ENCODE assay signal across 9 mouse cellular contexts in genomic region chrX:7696520-7696919, GRCm38 (mm10). TPM values are rescaled to one million over a fixed set of nuclear protein-coding genes. Genes with fewer than 3 reads are reported as not detected.
A peak's percentile ranks its signal among the peaks of the same experiment; 100 is the strongest.
DNase-seq lines count a peak whose midpoint lies in the region; ATAC-seq and TF ChIP-seq lines count a peak whose summit lies in the region.
"Had no signal": no experiment of that assay in that cellular context is flagged by ENCODE, and none has a peak within 500 bp of the region (broad histone marks: within the 10 kb centered on the region; RNA-seq: fewer than 3 reads in every experiment).

No protein-coding gene starts in this region.

- H3K9ac ChIP-seq in heart, embryonic 16.5 days (ENCODE audit: low read length), result no peak overlapping the region
- no peak overlapping the region for H3K9ac ChIP-seq in embryonic facial prominence, embryonic 14.5 days (ENCODE audit: low read depth, low read length)
- no peak overlapping the region for H3K9ac ChIP-seq in intestine, embryonic 14.5 days (ENCODE audit: low read length)
- no peak overlapping the region for H3K9ac ChIP-seq in midbrain, embryonic 15.5 days

- ATAC-seq in heart, embryonic 16.5 days (replicated peaks; ENCODE audit: extremely low read depth, insufficient read depth, low FRiP score), result no peak
- peak; percentile 8; the same call in 1 of the 2 replicates for ATAC-seq in embryonic facial prominence, embryonic 14.5 days (ENCODE audit: low read depth)
- 0 out of 2 replicates have a peak, but pooled peaks have one; percentile 47 for ATAC-seq in intestine, embryonic 14.5 days (replicated peaks; ENCODE audit: low FRiP score, low TSS enrichment, low read depth)
- peak; percentile 79; the same call in 1 of the 2 replicates for ATAC-seq in midbrain, embryonic 15.5 days (replicated peaks)

- no peak for TF ChIP-seq CTCF in thymus, adult 2 months (IDR thresholded peaks at IDR 0.05; ENCODE audit: borderline replicate concordance, control insufficient read depth, extremely low read depth, insufficient read depth, low read length, poor library complexity)

- TF ChIP-seq POLR2A in thymus, adult 2 months (IDR thresholded peaks at IDR 0.05; ENCODE audit: control insufficient read depth, extremely low read depth, insufficient read depth, low read length, poor library complexity), result no peak

- intact Hi-C loops in left cerebral cortex, postnatal 4 days (cut with DNase I), result no loop called here

- no peaks in the 10 kb centered on the region for H3K4me1 ChIP-seq in heart, embryonic 16.5 days (ENCODE audit: control insufficient read depth, insufficient read depth, low read length)
- H3K4me1 ChIP-seq in embryonic facial prominence, embryonic 14.5 days (ENCODE audit: control insufficient read depth, insufficient read depth, low read length), result no peaks in the 10 kb centered on the region
- no peaks in the 10 kb centered on the region for H3K4me1 ChIP-seq in intestine, embryonic 14.5 days (replicated peaks; ENCODE audit: control insufficient read depth, insufficient read depth, low read length)
- peaks cover 3% of the 10 kb centered on the region; the same call in 1 of the 2 replicates for H3K4me1 ChIP-seq in midbrain, embryonic 15.5 days
- H3K4me1 ChIP-seq in thymus, adult 2 months (replicated peaks; ENCODE audit: control insufficient read depth, insufficient read depth, low read length), result peaks cover 10% of the 10 kb centered on the region

- H3K27ac ChIP-seq in heart, embryonic 16.5 days (ENCODE audit: low read length), result no peak overlapping the region
- H3K27ac ChIP-seq in embryonic facial prominence, embryonic 14.5 days (replicated peaks; ENCODE audit: low read depth, low read length), result no peak overlapping the region
- no peak overlapping the region for H3K27ac ChIP-seq in intestine, embryonic 14.5 days (ENCODE audit: low read depth)
- no peak overlapping the region for H3K27ac ChIP-seq in midbrain, embryonic 15.5 days
- no peak overlapping the region for H3K27ac ChIP-seq in thymus, adult 2 months (ENCODE audit: control insufficient read depth, insufficient read depth, low read length)

- DNase-seq in heart, adult 8-10 months (ENCODE audit: low spot score), result no peak
- DNase-seq in embryonic facial prominence, embryonic 14.5 days (ENCODE audit: low spot score), result no peak
- DNase-seq in intestine, embryonic 14.5 days (ENCODE audit: low spot score), result no peak
- DNase-seq in thymus, adult 2 months, result no peak
- no peak for DNase-seq in left cerebral cortex, postnatal 4 days
- DNase-seq in layer of hippocampus, adult 11-12 months (ENCODE audit: low spot score), result no peak

- no peaks in the 10 kb centered on the region for H3K9me3 ChIP-seq in heart, embryonic 16.5 days (replicated peaks; ENCODE audit: control insufficient read depth, low read length)
- no peaks in the 10 kb centered on the region for H3K9me3 ChIP-seq in embryonic facial prominence, embryonic 14.5 days (ENCODE audit: control insufficient read depth, low read length)
- H3K9me3 ChIP-seq in intestine, embryonic 14.5 days (ENCODE audit: control insufficient read depth, low read length), result no peaks in the 10 kb centered on the region
- no peaks in the 10 kb centered on the region for H3K9me3 ChIP-seq in midbrain, embryonic 15.5 days

- H3K36me3 ChIP-seq in heart, embryonic 16.5 days (ENCODE audit: control insufficient read depth, insufficient read depth), result peaks cover 3% of the 10 kb centered on the region; the same call in 1 of the 2 replicates
- H3K36me3 ChIP-seq in embryonic facial prominence, embryonic 14.5 days (ENCODE audit: control insufficient read depth, insufficient read depth, low read length), result no peaks in the 10 kb centered on the region
- H3K36me3 ChIP-seq in intestine, embryonic 14.5 days (ENCODE audit: control insufficient read depth, insufficient read depth, low read length), result peaks cover under 1% of the 10 kb centered on the region; the same call in 1 of the 2 replicates
- no peaks in the 10 kb centered on the region for H3K36me3 ChIP-seq in midbrain, embryonic 15.5 days (replicated peaks)
- no peaks in the 10 kb centered on the region for H3K36me3 ChIP-seq in thymus, adult 2 months (ENCODE audit: control insufficient read depth, insufficient read depth, low read length)

- H3K27me3 ChIP-seq in heart, embryonic 16.5 days (ENCODE audit: control insufficient read depth, insufficient read depth, low read length), result no peaks in the 10 kb centered on the region
- no peaks in the 10 kb centered on the region for H3K27me3 ChIP-seq in embryonic facial prominence, embryonic 14.5 days (replicated peaks; ENCODE audit: control insufficient read depth, insufficient read depth, low read length)
- H3K27me3 ChIP-seq in intestine, embryonic 14.5 days (replicated peaks; ENCODE audit: control insufficient read depth, insufficient read depth, low read length), result no peaks in the 10 kb centered on the region
- H3K27me3 ChIP-seq in midbrain, embryonic 15.5 days (replicated peaks), result no peaks in the 10 kb centered on the region
- H3K27me3 ChIP-seq in thymus, adult 2 months (ENCODE audit: control insufficient read depth, insufficient read depth, low read length), result no peaks in the 10 kb centered on the region

- peak overlapping the region; percentile 68 for H3K4me3 ChIP-seq in heart, embryonic 16.5 days (ENCODE audit: low read length)
- H3K4me3 ChIP-seq in embryonic facial prominence, embryonic 14.5 days (ENCODE audit: low read depth, low read length), result peak overlapping the region; percentile 50; the same call in 1 of the 2 replicates
- peak overlapping the region; percentile 62 for H3K4me3 ChIP-seq in intestine, embryonic 14.5 days (ENCODE audit: low read depth, low read length)
- peak overlapping the region; percentile 15; the same call in 1 of the 2 replicates for H3K4me3 ChIP-seq in midbrain, embryonic 15.5 days
- no peak overlapping the region for H3K4me3 ChIP-seq in thymus, adult 2 months (ENCODE audit: control insufficient read depth, insufficient read depth, low read length)

- H3K4me2 ChIP-seq in heart, embryonic 16.5 days (ENCODE audit: low read depth, low read length), result peak overlapping the region; percentile 49; the same call in 1 of the 2 replicates
- peak overlapping the region; percentile 46 for H3K4me2 ChIP-seq in embryonic facial prominence, embryonic 14.5 days (ENCODE audit: low read depth, low read length)
- peak overlapping the region; percentile 41 for H3K4me2 ChIP-seq in intestine, embryonic 14.5 days (ENCODE audit: low read length)
- H3K4me2 ChIP-seq in midbrain, embryonic 15.5 days, result peak overlapping the region; percentile 44

- 35% methylated on average over 6 of the region's 6 CpGs for WGBS in heart, embryonic 16.5 days
- 47% methylated on average over 6 of the region's 6 CpGs for WGBS in embryonic facial prominence, embryonic 14.5 days
- 27% methylated on average over 6 of the region's 6 CpGs for WGBS in intestine, embryonic 14.5 days
- 49% methylated on average over 6 of the region's 6 CpGs for WGBS in midbrain, embryonic 15.5 days
- 39% methylated on average over 6 of the region's 6 CpGs for WGBS in thymus, adult 2 months

RNA-seq across cellular contexts. Expression of gene Gpkow, which starts 0.4 kb away (rescaled TPM):
- 33.2 and 33.5 TPM in 2 replicates for polyA plus RNA-seq in heart, embryonic 16.5 days (2015; fragmentation: Nextera tagmentation; extraction: Ambion mirVana)
- total RNA-seq in heart, adult 8-10 months (2022), result 10 to 100 TPM; 18.3 to 21.9 (median 21.3) TPM
- 40.0 and 42.1 TPM in 2 replicates for polyA plus RNA-seq in embryonic facial prominence, embryonic 14.5 days (2014; fragmentation: Nextera tagmentation; extraction: Ambion mirVana)
- polyA plus RNA-seq in intestine, embryonic 14.5 days (2014; fragmentation: Nextera tagmentation; extraction: Ambion mirVana), result 33.6 and 38.0 TPM in 2 replicates
- 44.9 and 45.8 TPM in 2 replicates for polyA plus RNA-seq in midbrain, embryonic 15.5 days (2015; fragmentation: Nextera tagmentation; extraction: Ambion mirVana)
- 12.2 and 12.8 TPM in 2 replicates for polyA plus RNA-seq in thymus, adult 2 months (2012; rRNA removed)
- total RNA-seq in left cerebral cortex, postnatal 4 days (2021), result 10 to 100 TPM; 39.0 to 42.0 TPM

RNA-seq across cellular contexts. Expression of gene Magix, which starts 15.5 kb away (rescaled TPM):
- polyA plus RNA-seq in heart, embryonic 16.5 days (2015; fragmentation: Nextera tagmentation; extraction: Ambion mirVana), result 0.60 and 1.1 TPM in 2 replicates
- total RNA-seq in heart, adult 8-10 months (2022), result 10 to 100 TPM; 26.1 to 30.3 (median 28.8) TPM
- polyA plus RNA-seq in embryonic facial prominence, embryonic 14.5 days (2014; fragmentation: Nextera tagmentation; extraction: Ambion mirVana), result 0.50 and 0.59 TPM in 2 replicates
- 0.39 and 0.57 TPM in 2 replicates for polyA plus RNA-seq in intestine, embryonic 14.5 days (2014; fragmentation: Nextera tagmentation; extraction: Ambion mirVana)
- polyA plus RNA-seq in midbrain, embryonic 15.5 days (2015; fragmentation: Nextera tagmentation; extraction: Ambion mirVana), result 0.09 TPM in 1 of 2 replicates, not detected in the other
- 0.82 and 3.0 TPM in 2 replicates for polyA plus RNA-seq in thymus, adult 2 months (2012; rRNA removed)
- total RNA-seq in left cerebral cortex, postnatal 4 days (2021), result under 1 TPM; 0.22 to 0.38 TPM

RNA-seq across cellular contexts. Expression of gene Wdr45, which starts 17.6 kb away (rescaled TPM):
- 31.5 and 35.3 TPM in 2 replicates for polyA plus RNA-seq in heart, embryonic 16.5 days (2015; fragmentation: Nextera tagmentation; extraction: Ambion mirVana)
- 10 to 100 TPM; 34.4 to 60.5 (median 46.7) TPM for total RNA-seq in heart, adult 8-10 months (2022)
- polyA plus RNA-seq in embryonic facial prominence, embryonic 14.5 days (2014; fragmentation: Nextera tagmentation; extraction: Ambion mirVana), result 18.7 and 26.5 TPM in 2 replicates
- polyA plus RNA-seq in intestine, embryonic 14.5 days (2014; fragmentation: Nextera tagmentation; extraction: Ambion mirVana), result 21.5 and 24.9 TPM in 2 replicates
- polyA plus RNA-seq in midbrain, embryonic 15.5 days (2015; fragmentation: Nextera tagmentation; extraction: Ambion mirVana), result 35.0 and 35.2 TPM in 2 replicates
- 86.6 and 105 TPM in 2 replicates for polyA plus RNA-seq in thymus, adult 2 months (2012; rRNA removed)
- total RNA-seq in left cerebral cortex, postnatal 4 days (2021), result 10 to 100 TPM; 32.0 to 34.9 TPM

RNA-seq across cellular contexts. Expression of gene Plp2, which starts 25.3 kb away (rescaled TPM):
- 142 and 150 TPM in 2 replicates for polyA plus RNA-seq in heart, embryonic 16.5 days (2015; fragmentation: Nextera tagmentation; extraction: Ambion mirVana)
- total RNA-seq in heart, adult 8-10 months (2022), result 10 to 100 TPM; 39.8 to 56.9 (median 51.1) TPM
- polyA plus RNA-seq in embryonic facial prominence, embryonic 14.5 days (2014; fragmentation: Nextera tagmentation; extraction: Ambion mirVana), result 199 and 201 TPM in 2 replicates
- polyA plus RNA-seq in intestine, embryonic 14.5 days (2014; fragmentation: Nextera tagmentation; extraction: Ambion mirVana), result 238 TPM in 2 replicates
- 17.5 and 19.7 TPM in 2 replicates for polyA plus RNA-seq in midbrain, embryonic 15.5 days (2015; fragmentation: Nextera tagmentation; extraction: Ambion mirVana)
- polyA plus RNA-seq in thymus, adult 2 months (2012; rRNA removed), result 144 and 149 TPM in 2 replicates
- total RNA-seq in left cerebral cortex, postnatal 4 days (2021), result 10 to 100 TPM; 19.3 to 26.5 TPM

RNA-seq across cellular contexts. Expression of gene Gm45208, which starts 25.5 kb away (rescaled TPM):
- polyA plus RNA-seq in heart, embryonic 16.5 days (2015; fragmentation: Nextera tagmentation; extraction: Ambion mirVana), result not detected in 2 replicates
- total RNA-seq in heart, adult 8-10 months (2022), result not detected
- polyA plus RNA-seq in embryonic facial prominence, embryonic 14.5 days (2014; fragmentation: Nextera tagmentation; extraction: Ambion mirVana), result not detected in 2 replicates
- 0.42 TPM in 1 of 2 replicates, not detected in the other for polyA plus RNA-seq in intestine, embryonic 14.5 days (2014; fragmentation: Nextera tagmentation; extraction: Ambion mirVana)
- polyA plus RNA-seq in midbrain, embryonic 15.5 days (2015; fragmentation: Nextera tagmentation; extraction: Ambion mirVana), result 0.85 and 1.3 TPM in 2 replicates
- polyA plus RNA-seq in thymus, adult 2 months (2012; rRNA removed), result 1.8 and 1.9 TPM in 2 replicates
- under 1 TPM in 1 of 2 experiments, not detected in 1; 0.60 TPM for total RNA-seq in left cerebral cortex, postnatal 4 days (2021)
- total RNA-seq: gastrocnemius, postnatal 10 days had no signal
